Comparison of ENCODE assay signal across 35 mouse cellular contexts in genomic region chr4:105844675-105845466, GRCm38 (mm10). TPM values are rescaled to one million over a fixed set of nuclear protein-coding genes. Genes with fewer than 3 reads are reported as not detected.
DNase-seq lines count a peak whose midpoint lies in the region; ATAC-seq and TF ChIP-seq lines count a peak whose summit lies in the region.
"Had no signal": no experiment of that assay in that cellular context is flagged by ENCODE, and none has a peak within 500 bp of the region (broad histone marks: within the 10 kb centered on the region; RNA-seq: fewer than 3 reads in every experiment).

No protein-coding gene starts in this region.

- no peak for TF ChIP-seq CTCF in kidney, postnatal 0 days (IDR thresholded peaks at IDR 0.05; ENCODE audit: low read depth)
- no peak for TF ChIP-seq CTCF in stomach, postnatal 0 days (IDR thresholded peaks at IDR 0.05; ENCODE audit: low read depth)

- H3K36me3 ChIP-seq in kidney, embryonic 14.5 days (ENCODE audit: control insufficient read depth, insufficient read depth, low read length) = no peaks in the 10 kb centered on the region
- no peaks in the 10 kb centered on the region for H3K36me3 ChIP-seq in kidney, postnatal 0 days (ENCODE audit: insufficient read depth, low read length)
- no peaks in the 10 kb centered on the region for H3K36me3 ChIP-seq in stomach, embryonic 14.5 days (ENCODE audit: control insufficient read depth, insufficient read depth, low read length)
- no peaks in the 10 kb centered on the region for H3K36me3 ChIP-seq in stomach, postnatal 0 days (ENCODE audit: control insufficient read depth, insufficient read depth, low read length)
- H3K36me3 ChIP-seq: embryonic facial prominence, embryonic 10.5 days; embryonic facial prominence, embryonic 13.5 days; forebrain, embryonic 12.5 days; forebrain, embryonic 15.5 days; hindbrain, embryonic 10.5 days; hindbrain, embryonic 13.5 days had no signal

- H3K9me3 ChIP-seq in kidney, embryonic 14.5 days (ENCODE audit: control insufficient read depth, low read length) = no peaks in the 10 kb centered on the region
- no peaks in the 10 kb centered on the region for H3K9me3 ChIP-seq in kidney, postnatal 0 days (replicated peaks; ENCODE audit: low read length)
- no peaks in the 10 kb centered on the region; the same call in 1 of the 2 replicates for H3K9me3 ChIP-seq in stomach, embryonic 14.5 days (ENCODE audit: control insufficient read depth, low read depth, low read length)
- H3K9me3 ChIP-seq in stomach, postnatal 0 days (ENCODE audit: control insufficient read depth, low read length) = no peaks in the 10 kb centered on the region
- H3K9me3 ChIP-seq: embryonic facial prominence, embryonic 10.5 days; embryonic facial prominence, embryonic 13.5 days; forebrain, embryonic 12.5 days; forebrain, embryonic 15.5 days; hindbrain, embryonic 10.5 days; hindbrain, embryonic 13.5 days had no signal

- H3K9ac ChIP-seq in kidney, embryonic 14.5 days (ENCODE audit: low read depth, low read length) = no peak overlapping the region
- H3K9ac ChIP-seq in kidney, postnatal 0 days (ENCODE audit: low read depth, low read length) = no peak overlapping the region
- H3K9ac ChIP-seq in stomach, embryonic 14.5 days (replicated peaks; ENCODE audit: low read depth, low read length) = no peak overlapping the region
- H3K9ac ChIP-seq in stomach, postnatal 0 days (ENCODE audit: low read length) = no peak overlapping the region
- H3K9ac ChIP-seq: embryonic facial prominence, embryonic 13.5 days; forebrain, embryonic 12.5 days; forebrain, embryonic 15.5 days; hindbrain, embryonic 13.5 days had no signal

- H3K27me3 ChIP-seq in kidney, embryonic 14.5 days (ENCODE audit: control insufficient read depth, insufficient read depth, low read length) = no peaks in the 10 kb centered on the region
- no peaks in the 10 kb centered on the region for H3K27me3 ChIP-seq in kidney, postnatal 0 days (ENCODE audit: insufficient read depth, low read length)
- H3K27me3 ChIP-seq in stomach, embryonic 14.5 days (ENCODE audit: control insufficient read depth, insufficient read depth, low read length) = no peaks in the 10 kb centered on the region
- no peaks in the 10 kb centered on the region for H3K27me3 ChIP-seq in stomach, postnatal 0 days (ENCODE audit: control insufficient read depth, insufficient read depth, low read length)
- H3K27me3 ChIP-seq: embryonic facial prominence, embryonic 13.5 days; forebrain, embryonic 12.5 days; forebrain, embryonic 15.5 days; hindbrain, embryonic 13.5 days had no signal

- H3K4me3 ChIP-seq in kidney, embryonic 14.5 days (ENCODE audit: low read length) = no peak overlapping the region
- H3K4me3 ChIP-seq in kidney, postnatal 0 days (replicated peaks; ENCODE audit: low read depth, low read length) = no peak overlapping the region
- no peak overlapping the region for H3K4me3 ChIP-seq in stomach, embryonic 14.5 days (ENCODE audit: low read depth, low read length)
- H3K4me3 ChIP-seq in stomach, postnatal 0 days (ENCODE audit: low read depth, low read length) = no peak overlapping the region
- H3K4me3 ChIP-seq: embryonic facial prominence, embryonic 10.5 days; embryonic facial prominence, embryonic 13.5 days; erythroblast, embryonic 14.5 days; forebrain, embryonic 12.5 days; forebrain, embryonic 15.5 days; hindbrain, embryonic 10.5 days; hindbrain, embryonic 13.5 days had no signal

- peak; percentile 80 for ATAC-seq in kidney, embryonic 14.5 days (ENCODE audit: low FRiP score, low TSS enrichment)
- ATAC-seq in kidney, postnatal 0 days (replicated peaks; ENCODE audit: low FRiP score, low read depth) = peak; percentile 52; the same call in 1 of the 2 replicates
- ATAC-seq in stomach, embryonic 14.5 days (ENCODE audit: insufficient number of reproducible peaks, insufficient read depth, low FRiP score, low read depth) = no peak
- ATAC-seq in stomach, postnatal 0 days (ENCODE audit: low FRiP score, low TSS enrichment) = no peak
- ATAC-seq: CD4-positive, CD25-positive, alpha-beta regulatory T cell, adult 4 months; forebrain, embryonic 15.5 days; hindbrain, embryonic 16.5 days had no signal

- 38% methylated on average over 7 of the region's 7 CpGs for WGBS in kidney, embryonic 14.5 days
- 54% methylated on average over 7 of the region's 7 CpGs for WGBS in kidney, postnatal 0 days
- WGBS in stomach, embryonic 14.5 days = 82% methylated on average over 7 of the region's 7 CpGs
- WGBS in stomach, postnatal 0 days = 76% methylated on average over 7 of the region's 7 CpGs

- no peak overlapping the region for H3K4me2 ChIP-seq in kidney, embryonic 14.5 days (replicated peaks; ENCODE audit: low read depth, low read length)
- no peak overlapping the region for H3K4me2 ChIP-seq in kidney, postnatal 0 days (ENCODE audit: low read length)
- no peak overlapping the region for H3K4me2 ChIP-seq in stomach, embryonic 14.5 days (replicated peaks; ENCODE audit: low read depth, low read length)
- H3K4me2 ChIP-seq in stomach, postnatal 0 days (replicated peaks; ENCODE audit: low read depth) = no peak overlapping the region
- H3K4me2 ChIP-seq: embryonic facial prominence, embryonic 13.5 days; forebrain, embryonic 12.5 days; forebrain, embryonic 15.5 days; heart, embryonic 11.5 days; hindbrain, embryonic 13.5 days had no signal

- peaks cover 5% of the 10 kb centered on the region for H3K4me1 ChIP-seq in kidney, embryonic 14.5 days (ENCODE audit: control insufficient read depth, insufficient read depth, low read length)
- H3K4me1 ChIP-seq in kidney, postnatal 0 days (replicated peaks; ENCODE audit: insufficient read depth, low read length) = no peaks in the 10 kb centered on the region
- no peaks in the 10 kb centered on the region for H3K4me1 ChIP-seq in stomach, embryonic 14.5 days (ENCODE audit: control insufficient read depth, insufficient read depth, low read length)
- no peaks in the 10 kb centered on the region for H3K4me1 ChIP-seq in stomach, postnatal 0 days (replicated peaks; ENCODE audit: control insufficient read depth, insufficient read depth)
- H3K4me1 ChIP-seq: forebrain, embryonic 12.5 days; forebrain, embryonic 15.5 days; hindbrain, embryonic 10.5 days; hindbrain, embryonic 13.5 days had no signal

- H3K27ac ChIP-seq in kidney, embryonic 14.5 days (ENCODE audit: low read depth, low read length) = peak overlapping the region; percentile 24; the same call in 1 of the 2 replicates
- no peak overlapping the region for H3K27ac ChIP-seq in kidney, postnatal 0 days
- H3K27ac ChIP-seq in stomach, embryonic 14.5 days (ENCODE audit: low read length) = peak overlapping the region; percentile 52; the same call in 1 of the 2 replicates
- H3K27ac ChIP-seq in stomach, postnatal 0 days (replicated peaks) = peak overlapping the region; percentile 40; the same call in 1 of the 2 replicates
- H3K27ac ChIP-seq: embryonic facial prominence, embryonic 13.5 days; forebrain, embryonic 12.5 days; forebrain, embryonic 15.5 days; hindbrain, embryonic 10.5 days; hindbrain, embryonic 13.5 days had no signal

- no peak for DNase-seq in kidney, adult 18-20 months
- DNase-seq in kidney, postnatal 0 days (ENCODE audit: low spot score) = peak; percentile 53
- no peak for DNase-seq in kidney, adult 8-10 months
- no peak for DNase-seq in stomach, postnatal 0 days (ENCODE audit: low spot score)
- no peak for DNase-seq in gastrocnemius, postnatal 25 days
- DNase-seq: adrenal gland, adult 8-10 months; adrenal gland, postnatal 25 days; cerebellum, adult 11-12 months; cerebellum, adult 8-10 months; cerebellum, postnatal 10 days; cerebellum, postnatal 36 days; embryo, embryonic 11 days; gastrocnemius, postnatal 36 days; heart, postnatal 36 days had no signal

- TF ChIP-seq EP300 in stomach, postnatal 0 days (optimal IDR thresholded peaks at IDR 0.05) = no peak

RNA-seq across cellular contexts. Expression of gene Gm12728, which starts 55.2 kb away (rescaled TPM):
- polyA plus RNA-seq in kidney, embryonic 14.5 days (2014; fragmentation: Nextera tagmentation; extraction: Ambion mirVana) = 1.2 TPM in 1 of 2 replicates, not detected in the other
- polyA plus RNA-seq in kidney, postnatal 0 days (2015; fragmentation: Nextera tagmentation; extraction: Ambion mirVana) = not detected in 2 replicates
- not detected in 2 replicates for polyA plus RNA-seq in stomach, embryonic 14.5 days (2014; fragmentation: Nextera tagmentation; extraction: Ambion mirVana)
- 0.44 TPM in 1 of 2 replicates, not detected in the other for polyA plus RNA-seq in stomach, postnatal 0 days (2015; fragmentation: Nextera tagmentation; extraction: Ambion mirVana)
- not detected for total RNA-seq in gastrocnemius, postnatal 25 days (2021)
- total RNA-seq: adrenal gland, adult 8-10 months; adrenal gland, postnatal 25 days; gastrocnemius, adult 8-10 months; gastrocnemius, postnatal 36 days; granulocyte monocyte progenitor cell, adult 5-6 weeks; heart, adult 8-10 months; heart, postnatal 36 days; MEL had no signal
- polyA plus RNA-seq: brain, embryonic 14.5 days; C2C12; cortical plate, adult 2 months; embryonic facial prominence, embryonic 10.5 days; erythroblast, embryonic 14.5 days; forebrain, embryonic 15.5 days; heart, embryonic 11.5 days; heart, embryonic 14.5 days; heart, postnatal 0 days; hindbrain, embryonic 16.5 days had no signal

Comparison
In these comparisons a context has a peak if more than half of its experiments do, and no peak if none do; other contexts are left out.
1. ATAC-seq: peak in kidney, embryonic 14.5 days (single experiment) and kidney, postnatal 0 days (single experiment); none in stomach, embryonic 14.5 days (single experiment) and stomach, postnatal 0 days (single experiment).